11 mouse cellular contexts compared by ENCODE assay signal in genomic region chr4:136690034-136690433, GRCm38 (mm10).
DNase-seq lines count a peak whose midpoint lies in the region.
"Had no signal": no experiment of that assay in that cellular context is flagged by ENCODE, and none has a peak within 500 bp of the region (broad histone marks: within the 10 kb centered on the region; RNA-seq: fewer than 3 reads in every experiment).

No protein-coding gene starts in this region.

- DNase-seq in layer of hippocampus, adult 11-12 months (ENCODE audit: low spot score): peak; percentile 71
- no peak for DNase-seq in layer of hippocampus, postnatal 10 days (ENCODE audit: low spot score in 2 of 2)
- peak; percentile 36 to 52 for DNase-seq in frontal cortex, postnatal 10 days (ENCODE audit: low spot score in 2 of 2)
- DNase-seq in left cerebral cortex, adult 9 months (ENCODE audit: low spot score in 2 of 2): peak; percentile 52 to 75
- DNase-seq in right cerebral cortex, postnatal 10 days (ENCODE audit: low spot score in 2 of 2): peak; percentile 57 to 62
- DNase-seq in spleen, adult 18-20 months: no peak
- no peak for DNase-seq in thymus, postnatal 0 days (ENCODE audit: low spot score)
- no peak for DNase-seq in thymus, adult 18-20 months
- DNase-seq: adrenal gland, postnatal 10 days; kidney, postnatal 25 days; thymus, postnatal 14 days had no signal

Comparison
In these comparisons a context has a peak if more than half of its experiments do, and no peak if none do; other contexts are left out.
1. DNase-seq: peak in layer of hippocampus, adult 11-12 months (single experiment), frontal cortex, postnatal 10 days (2 of 2), left cerebral cortex, adult 9 months (2 of 2) and right cerebral cortex, postnatal 10 days (2 of 2); none in layer of hippocampus, postnatal 10 days (0 of 2), spleen, adult 18-20 months (0 of 2), thymus, postnatal 0 days (single experiment) and thymus, adult 18-20 months (0 of 2).